Mouse (Mus musculus): ENCODE measurements around the gene Tpsg1. TPM values are rescaled to one million over a fixed set of nuclear protein-coding genes. Genes with fewer than 3 reads are reported as not detected.

The Tpsg1 gene
- total RNA-seq (2018; cell fraction: chromatin; rRNA removed), result not detected
- not detected for total RNA-seq (2018; cell fraction: cytosol; rRNA removed)
- not detected for total RNA-seq (2018; cell fraction: nucleus; rRNA removed)
- not detected in 3 replicates for polyA plus RNA-seq (2018)

- Histone ChIP-seq H3K4me3 (ENCODE audit: inconsistent target) (no peak within 1 kb of the TSS), H3K36me3 (ENCODE audit: inconsistent target) (no peaks in the 10 kb centered on the region), H3K79me2 (ENCODE audit: inconsistent target) (no peaks in the 10 kb centered on the region), H3K27ac (no peak within 1 kb of the TSS)
- WGBS (ENCODE audit: missing documents), result 81% methylated on average over 3 of the region's 3 CpGs
These were observed at the start of gene Tpsg1 for GRCm38 (mm10) chr17:25368973-25369372. Gene Tpsg1, plus strand, starts transcription at chr17:25369273.

GRCm38 (mm10) chr17:25320819-25321218 lies 48.3 kb upstream of the Tpsg1 start:
- H3K4me3 ChIP-seq (ENCODE audit: inconsistent target), result no peak overlapping the region
- no peaks in the 10 kb centered on the region for H3K79me2 ChIP-seq (ENCODE audit: inconsistent target)
- 91% methylated on average over 8 of the region's 8 CpGs for WGBS (ENCODE audit: missing documents)
- H3K27ac ChIP-seq, result no peak overlapping the region
- no peaks in the 10 kb centered on the region for H3K36me3 ChIP-seq (ENCODE audit: inconsistent target)

DNA sequence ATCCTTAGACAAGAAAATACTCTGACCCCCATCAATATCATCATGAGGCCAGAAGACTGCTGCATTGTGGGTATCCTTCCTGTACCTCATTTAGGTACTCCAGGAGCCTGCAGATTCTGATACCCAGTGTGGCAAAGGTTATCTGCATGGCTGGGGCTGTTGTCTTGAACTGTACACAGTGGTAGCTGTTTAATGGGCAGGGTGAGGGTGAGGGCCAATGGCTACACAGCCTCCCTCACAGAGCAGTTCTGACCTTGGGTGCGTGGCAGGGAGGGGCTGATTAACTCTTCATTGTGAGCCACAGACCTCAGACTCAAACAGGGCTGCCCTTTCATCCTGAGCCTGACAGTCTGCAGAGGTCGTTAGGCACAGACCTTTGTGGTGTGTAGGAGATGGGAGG lies 46.1 kb upstream of the Tpsg1 start:
- Histone ChIP-seq H3K27ac (no peak overlapping the region), H3K79me2 (ENCODE audit: inconsistent target) (no peaks in the 10 kb centered on the region), H3K4me3 (ENCODE audit: inconsistent target) (no peak overlapping the region), H3K36me3 (ENCODE audit: inconsistent target) (no peaks in the 10 kb centered on the region)
- WGBS (ENCODE audit: missing documents), result 25% methylated on average over 2 of the region's 2 CpGs

DNA sequence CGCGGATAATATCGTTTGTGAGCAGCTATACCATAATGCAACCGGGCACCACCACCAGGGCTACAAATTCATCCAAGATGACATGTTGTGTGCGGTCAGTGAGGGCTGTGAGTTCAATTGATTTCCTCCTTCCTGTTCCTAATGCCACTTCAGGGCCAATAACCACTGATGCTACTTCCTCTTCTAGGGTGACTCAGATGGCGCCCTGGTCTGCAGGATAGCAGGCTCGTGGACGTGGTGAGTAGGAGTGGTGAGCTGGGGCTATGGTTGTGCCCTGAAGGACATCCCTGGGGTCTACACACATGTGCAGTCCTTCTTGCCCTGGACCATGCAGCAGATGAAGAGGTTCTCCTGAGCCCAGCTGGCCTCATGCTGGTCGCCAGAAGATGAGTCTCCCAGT lies 36.8 kb upstream of the Tpsg1 start:
- WGBS (ENCODE audit: missing documents), result 11% methylated on average over 9 of the region's 9 CpGs
- Histone ChIP-seq H3K27ac (no peak overlapping the region), H3K4me3 (ENCODE audit: inconsistent target) (no peak overlapping the region), H3K36me3 (ENCODE audit: inconsistent target) (no peaks in the 10 kb centered on the region), H3K79me2 (ENCODE audit: inconsistent target) (no peaks in the 10 kb centered on the region)

DNA sequence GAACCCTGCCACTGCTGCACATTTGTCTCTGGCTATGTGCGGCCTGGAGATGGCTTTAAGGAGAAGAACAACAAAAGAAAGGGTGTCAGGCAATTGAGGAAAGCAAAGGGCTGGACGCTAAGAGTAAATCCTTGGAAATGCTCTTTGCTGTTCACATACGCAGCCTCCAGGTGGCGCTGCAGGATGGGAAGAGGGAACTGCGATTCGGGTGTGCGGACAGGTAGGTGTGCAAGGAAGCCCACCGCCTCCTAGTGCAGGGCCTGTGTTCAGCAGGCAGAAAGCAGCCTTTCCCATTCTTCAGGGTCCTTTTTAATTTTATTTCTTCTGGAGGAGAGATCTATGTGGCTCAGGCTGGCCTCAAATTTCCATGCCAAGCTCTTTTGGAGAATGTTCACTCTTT lies 35.1 kb upstream of the Tpsg1 start:
- Histone ChIP-seq H3K27ac (no peak overlapping the region), H3K4me3 (ENCODE audit: inconsistent target) (no peak overlapping the region), H3K36me3 (ENCODE audit: inconsistent target) (no peaks in the 10 kb centered on the region), H3K79me2 (ENCODE audit: inconsistent target) (no peaks in the 10 kb centered on the region)
- WGBS (ENCODE audit: missing documents), result 5% methylated on average over 8 of the region's 8 CpGs

DNA sequence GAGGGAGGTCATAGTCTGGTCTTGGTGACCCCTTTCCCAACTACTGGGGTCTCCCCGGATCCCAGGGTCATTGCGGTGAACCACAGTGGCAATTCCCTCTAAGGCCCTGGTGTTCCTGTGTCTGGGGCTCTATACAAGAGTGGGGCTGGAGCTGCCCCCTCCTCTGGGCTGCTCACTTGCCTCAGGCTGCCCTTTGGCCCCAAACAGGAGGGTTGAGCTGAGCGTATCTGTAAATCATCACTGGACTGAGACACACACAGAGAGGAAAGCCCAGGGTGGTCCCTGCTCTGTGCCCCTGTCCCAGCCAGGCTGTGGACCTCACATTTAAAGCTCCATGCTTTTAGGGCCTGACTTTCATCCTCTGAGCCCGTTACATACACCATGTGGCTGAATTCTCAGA lies 30.9 kb upstream of the Tpsg1 start:
- Histone ChIP-seq H3K36me3 (ENCODE audit: inconsistent target) (no peaks in the 10 kb centered on the region), H3K79me2 (ENCODE audit: inconsistent target) (no peaks in the 10 kb centered on the region), H3K27ac (no peak overlapping the region), H3K4me3 (ENCODE audit: inconsistent target) (no peak overlapping the region)
- WGBS (ENCODE audit: missing documents), result 89% methylated on average over 4 of the region's 4 CpGs

DNA sequence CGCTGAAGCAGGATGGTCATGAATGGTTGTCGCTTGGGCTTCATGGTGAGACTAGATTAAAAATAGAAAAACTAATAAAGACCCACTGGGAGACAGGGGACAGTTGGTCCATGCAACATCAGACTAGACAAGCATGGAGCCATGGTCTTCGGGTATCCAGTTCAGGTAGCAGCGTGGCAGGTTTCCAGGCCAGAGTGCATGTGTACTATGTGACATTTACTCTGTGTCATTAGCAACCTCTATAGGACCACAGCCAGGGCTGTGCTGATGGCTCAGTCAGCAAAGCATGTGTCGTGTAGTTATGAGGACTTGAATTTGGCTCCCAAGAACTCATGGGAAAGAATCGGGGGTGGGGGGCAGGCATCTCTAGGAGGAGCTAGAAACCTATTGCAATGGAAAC lies 29.1 kb upstream of the Tpsg1 start:
- no peaks in the 10 kb centered on the region for H3K36me3 ChIP-seq (ENCODE audit: inconsistent target)
- no peaks in the 10 kb centered on the region for H3K79me2 ChIP-seq (ENCODE audit: inconsistent target)
- no peak overlapping the region for H3K4me3 ChIP-seq (ENCODE audit: inconsistent target)
- WGBS (ENCODE audit: missing documents), result 94% methylated on average over 6 of the region's 6 CpGs
- H3K27ac ChIP-seq, result no peak overlapping the region

GRCm38 (mm10) chr17:25341490-25341889 lies 27.6 kb upstream of the Tpsg1 start:
- 85% methylated on average over 3 of the region's 3 CpGs for WGBS (ENCODE audit: missing documents)
- Histone ChIP-seq H3K27ac (no peak overlapping the region), H3K4me3 (ENCODE audit: inconsistent target) (no peak overlapping the region), H3K36me3 (ENCODE audit: inconsistent target) (no peaks in the 10 kb centered on the region), H3K79me2 (ENCODE audit: inconsistent target) (no peaks in the 10 kb centered on the region)

GRCm38 (mm10) chr17:25345462-25345861 lies 23.6 kb upstream of the Tpsg1 start, which contains the start of gene Tpsab1:
Gene Tpsab1, minus strand, starts transcription at chr17:25345562.
- Histone ChIP-seq H3K79me2 (ENCODE audit: inconsistent target) (no peaks in the 10 kb centered on the region), H3K27ac (no peak within 1 kb of the TSS), H3K4me3 (ENCODE audit: inconsistent target) (no peak within 1 kb of the TSS), H3K36me3 (ENCODE audit: inconsistent target) (no peaks in the 10 kb centered on the region)
- 85% methylated on average over 4 of the region's 4 CpGs for WGBS (ENCODE audit: missing documents)

GRCm38 (mm10) chr17:25361291-25361690 lies 7.8 kb upstream of the Tpsg1 start:
- Histone ChIP-seq H3K27ac (no peak overlapping the region), H3K36me3 (ENCODE audit: inconsistent target) (no peaks in the 10 kb centered on the region), H3K4me3 (ENCODE audit: inconsistent target) (no peak overlapping the region), H3K79me2 (ENCODE audit: inconsistent target) (no peaks in the 10 kb centered on the region)
- 67% methylated on average over 2 of the region's 2 CpGs for WGBS (ENCODE audit: missing documents)

- Histone ChIP-seq H3K79me2 (ENCODE audit: inconsistent target) (no peaks in the 10 kb centered on the region), H3K4me3 (ENCODE audit: inconsistent target) (no peak overlapping the region), H3K27ac (no peak overlapping the region), H3K36me3 (ENCODE audit: inconsistent target) (no peaks in the 10 kb centered on the region)
- 0% methylated on average over 1 of the region's 1 CpGs for WGBS (ENCODE audit: missing documents)
These were observed 5.3 kb upstream of the Tpsg1 start for GRCm38 (mm10) chr17:25363726-25364125.

DNA sequence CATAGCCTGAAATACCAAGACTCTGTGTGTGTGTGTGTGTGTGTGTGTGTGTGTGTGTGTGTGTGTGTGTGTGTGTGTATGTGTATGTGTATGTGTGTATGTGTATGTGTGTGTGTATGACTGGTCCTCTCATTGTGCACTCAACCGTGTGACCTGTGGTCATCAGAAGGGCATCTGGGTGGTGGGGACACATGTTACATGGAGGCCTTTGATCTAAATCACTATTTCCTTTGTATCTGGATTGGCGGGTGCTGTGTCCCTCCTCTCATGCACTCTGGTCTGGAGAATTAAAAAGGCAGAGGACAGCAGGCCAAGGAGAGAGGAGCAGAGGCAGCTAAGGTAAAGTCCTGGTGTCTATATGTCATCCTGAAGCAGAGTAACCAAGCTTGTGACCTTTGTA lies 3.1 kb upstream of the Tpsg1 start, which contains the start of gene Tpsb2:
Gene Tpsb2 (plus strand): TSS at position 301 of the 400 bp plus-strand sequence.
- H3K79me2 ChIP-seq (ENCODE audit: inconsistent target), result no peaks in the 10 kb centered on the region
- no peak within 1 kb of the TSS for H3K4me3 ChIP-seq (ENCODE audit: inconsistent target)
- H3K27ac ChIP-seq, result no peak within 1 kb of the TSS
- H3K36me3 ChIP-seq (ENCODE audit: inconsistent target), result no peaks in the 10 kb centered on the region
- 80% methylated on average over 2 of the region's 2 CpGs for WGBS (ENCODE audit: missing documents)

DNA sequence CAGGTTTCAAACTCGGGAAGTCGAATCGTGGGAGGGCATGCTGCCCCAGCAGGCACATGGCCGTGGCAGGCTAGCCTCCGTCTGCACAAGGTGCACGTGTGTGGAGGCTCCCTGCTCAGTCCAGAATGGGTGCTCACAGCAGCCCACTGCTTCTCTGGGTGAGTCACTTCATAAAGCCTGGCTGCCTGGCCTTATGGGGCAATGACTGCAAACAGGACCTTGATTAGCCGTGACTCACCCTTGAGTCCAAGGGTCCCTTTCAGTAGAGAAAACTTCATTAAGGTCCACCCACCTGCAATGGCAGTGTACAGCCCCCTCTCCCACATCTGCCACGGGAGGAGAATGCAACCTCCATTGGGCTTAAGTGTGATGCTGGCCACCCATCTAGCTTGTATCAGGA lies 3.4 kb downstream of the Tpsg1 start:
- Histone ChIP-seq H3K36me3 (ENCODE audit: inconsistent target) (no peaks in the 10 kb centered on the region), H3K27ac (no peak overlapping the region), H3K79me2 (ENCODE audit: inconsistent target) (no peaks in the 10 kb centered on the region), H3K4me3 (ENCODE audit: inconsistent target) (no peak overlapping the region)
- 65% methylated on average over 8 of the region's 8 CpGs for WGBS (ENCODE audit: missing documents)

DNA sequence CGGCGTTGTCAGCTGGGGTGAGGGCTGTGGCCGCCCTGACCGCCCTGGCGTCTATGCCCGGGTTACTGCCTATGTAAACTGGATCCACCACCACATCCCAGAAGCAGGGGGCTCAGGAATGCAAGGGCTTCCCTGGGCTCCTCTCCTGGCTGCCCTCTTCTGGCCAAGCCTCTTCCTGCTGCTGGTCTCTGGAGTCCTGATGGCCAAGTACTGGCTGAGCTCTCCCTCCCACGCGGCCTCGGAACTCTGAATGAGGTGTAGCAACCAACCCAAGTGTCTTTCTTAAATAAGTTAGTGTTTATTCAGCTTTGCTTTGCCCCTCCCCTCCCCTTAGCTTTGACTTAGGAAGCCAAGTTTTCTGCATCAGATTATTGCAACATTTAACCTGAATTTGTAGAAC lies 4.9 kb downstream of the Tpsg1 start:
- Histone ChIP-seq H3K27ac (no peak overlapping the region), H3K36me3 (ENCODE audit: inconsistent target) (no peaks in the 10 kb centered on the region), H3K79me2 (ENCODE audit: inconsistent target) (no peaks in the 10 kb centered on the region), H3K4me3 (ENCODE audit: inconsistent target) (no peak overlapping the region)
- WGBS (ENCODE audit: missing documents), result 56% methylated on average over 9 of the region's 9 CpGs

DNA sequence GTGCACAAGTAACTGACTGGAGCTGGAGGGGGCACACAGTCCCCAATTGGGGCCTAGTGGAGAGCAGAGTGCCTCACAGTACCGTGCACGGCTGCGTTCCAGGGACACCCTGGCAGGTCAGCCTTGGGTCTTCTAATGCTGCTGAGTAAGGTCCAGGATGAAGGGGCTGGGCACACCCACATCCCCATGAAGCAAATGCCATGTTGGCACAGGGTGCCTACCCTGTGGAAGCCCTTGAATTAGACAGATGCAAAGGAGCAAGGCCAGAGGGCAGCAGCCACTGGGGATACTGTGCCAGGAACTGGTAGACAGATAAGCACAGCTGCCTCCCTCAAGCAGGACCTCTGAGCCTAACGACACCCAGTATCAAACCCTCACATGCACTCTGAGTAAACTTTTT lies 25.5 kb downstream of the Tpsg1 start:
- Histone ChIP-seq H3K4me3 (ENCODE audit: inconsistent target) (no peak overlapping the region), H3K27ac (no peak overlapping the region), H3K79me2 (ENCODE audit: inconsistent target) (no peaks in the 10 kb centered on the region), H3K36me3 (ENCODE audit: inconsistent target) (no peaks in the 10 kb centered on the region)
- 74% methylated on average over 4 of the region's 4 CpGs for WGBS (ENCODE audit: missing documents)

DNA sequence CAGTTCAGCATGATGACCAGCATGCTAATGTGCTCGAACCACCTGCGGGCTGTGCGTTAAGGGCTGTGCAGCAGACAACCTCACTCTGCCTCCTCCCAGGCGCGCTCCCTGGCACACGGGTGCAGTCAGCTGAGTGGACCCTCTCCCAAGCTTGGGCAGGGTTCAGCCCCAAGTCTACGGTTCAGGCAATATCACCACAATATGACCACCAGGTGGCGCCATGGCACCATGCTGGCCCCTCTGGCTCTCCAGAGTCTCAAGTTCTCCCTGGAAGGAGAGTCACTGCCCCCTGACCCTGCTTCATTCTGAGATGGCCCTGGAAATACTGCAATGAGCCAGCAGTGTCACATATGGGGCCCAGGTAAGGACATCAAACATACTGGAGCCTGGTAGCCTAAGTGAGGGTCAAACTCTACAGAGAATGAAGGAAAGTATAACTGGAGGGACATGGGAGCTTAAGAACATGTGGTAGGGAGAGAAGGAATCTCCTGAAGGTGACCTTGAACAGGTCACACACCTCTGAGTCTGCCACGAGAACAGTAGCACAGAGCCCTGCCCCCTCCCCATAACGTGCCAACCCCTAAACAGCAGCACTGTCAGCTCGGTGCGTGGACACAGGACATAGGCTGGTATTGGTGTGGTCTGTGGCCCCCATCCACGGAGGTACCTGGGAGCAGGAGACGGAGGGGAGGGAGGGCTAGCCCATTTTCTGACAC lies 28.9 kb downstream of the Tpsg1 start:
- Histone ChIP-seq H3K36me3 (ENCODE audit: inconsistent target) (no peaks in the 10 kb centered on the region), H3K79me2 (ENCODE audit: inconsistent target) (no peaks in the 10 kb centered on the region), H3K4me3 (ENCODE audit: inconsistent target) (no peak overlapping the region), H3K27ac (no peak overlapping the region)
- 43% methylated on average over 12 of the region's 14 CpGs for WGBS (ENCODE audit: missing documents)
